Mouse (Mus musculus): Measurements from ENCODE around the gene Slc12a9. TPM values are rescaled to one million over a fixed set of nuclear protein-coding genes. Genes with fewer than 3 reads are reported as not detected.

Slc12a9 gene
- 24.5 and 26.7 TPM in 2 replicates for polyA plus RNA-seq (2015; fragmentation: Nextera tagmentation; extraction: Ambion mirVana)

GRCm38 (mm10) chr5:137333512-137334174 lies at the start of gene Slc12a9:
Slc12a9 (minus strand) TSS chr5:137333597.
- H3K27me3 ChIP-seq (replicated peaks; ENCODE audit: control insufficient read depth, insufficient read depth, low read length), result no peaks in the 10 kb centered on the region
- H3K4me2 ChIP-seq (ENCODE audit: low read length), result peak within 1 kb of the TSS; percentile 92
- H3K36me3 ChIP-seq (ENCODE audit: control insufficient read depth, insufficient read depth, low read length), result no peaks in the 10 kb centered on the region
- ATAC-seq, result peak; percentile 91
- H3K27ac ChIP-seq (ENCODE audit: low read depth, low read length), result peak within 1 kb of the TSS; percentile 48
- H3K4me1 ChIP-seq (ENCODE audit: control insufficient read depth, insufficient read depth, low read depth, low read length), result peaks cover 10% of the 10 kb centered on the region
- WGBS, result under 1% methylated on average over 44 of the region's 44 CpGs
- no peaks in the 10 kb centered on the region for H3K9me3 ChIP-seq (ENCODE audit: control insufficient read depth, low read length)
- H3K9ac ChIP-seq (ENCODE audit: low read depth, low read length), result peak within 1 kb of the TSS; percentile 75
- H3K4me3 ChIP-seq (ENCODE audit: low read length), result peak within 1 kb of the TSS; percentile 50

GRCm38 (mm10) chr5:137381152-137381551 lies 47.8 kb upstream of the Slc12a9 start:
- H3K27ac ChIP-seq (ENCODE audit: low read depth, low read length), result no peak overlapping the region
- no peak overlapping the region for H3K9ac ChIP-seq (ENCODE audit: low read depth, low read length)
- peaks cover 2% of the 10 kb centered on the region; the same call in 1 of the 2 replicates for H3K4me1 ChIP-seq (ENCODE audit: control insufficient read depth, insufficient read depth, low read depth, low read length)
- H3K9me3 ChIP-seq (ENCODE audit: control insufficient read depth, low read length), result no peaks in the 10 kb centered on the region
- no peak overlapping the region for H3K4me2 ChIP-seq (ENCODE audit: low read length)
- no peak overlapping the region for H3K4me3 ChIP-seq (ENCODE audit: low read length)
- H3K36me3 ChIP-seq (ENCODE audit: control insufficient read depth, insufficient read depth, low read length), result no peaks in the 10 kb centered on the region
- H3K27me3 ChIP-seq (replicated peaks; ENCODE audit: control insufficient read depth, insufficient read depth, low read length), result no peaks in the 10 kb centered on the region; the same call in 1 of the 2 replicates
- 57% methylated on average over 4 of the region's 4 CpGs for WGBS
- ATAC-seq, result no peak

GRCm38 (mm10) chr5:137377603-137378002 lies 44.2 kb upstream of the Slc12a9 start:
- 40% methylated on average over 9 of the region's 15 CpGs for WGBS
- H3K9me3 ChIP-seq (ENCODE audit: control insufficient read depth, low read length), result no peaks in the 10 kb centered on the region
- no peaks in the 10 kb centered on the region; the same call in 1 of the 2 replicates for H3K36me3 ChIP-seq (ENCODE audit: control insufficient read depth, insufficient read depth, low read length)
- no peak overlapping the region for H3K4me3 ChIP-seq (ENCODE audit: low read length)
- no peak for ATAC-seq
- peaks cover 2% of the 10 kb centered on the region; the same call in 1 of the 2 replicates for H3K4me1 ChIP-seq (ENCODE audit: control insufficient read depth, insufficient read depth, low read depth, low read length)
- no peak overlapping the region for H3K9ac ChIP-seq (ENCODE audit: low read depth, low read length)
- H3K4me2 ChIP-seq (ENCODE audit: low read length), result no peak overlapping the region
- H3K27me3 ChIP-seq (replicated peaks; ENCODE audit: control insufficient read depth, insufficient read depth, low read length), result no peaks in the 10 kb centered on the region; the same call in 1 of the 2 replicates
- no peak overlapping the region for H3K27ac ChIP-seq (ENCODE audit: low read depth, low read length)

GRCm38 (mm10) chr5:137377176-137377575 lies 43.8 kb upstream of the Slc12a9 start:
- peaks cover 2% of the 10 kb centered on the region; the same call in 1 of the 2 replicates for H3K4me1 ChIP-seq (ENCODE audit: control insufficient read depth, insufficient read depth, low read depth, low read length)
- no peak overlapping the region for H3K4me3 ChIP-seq (ENCODE audit: low read length)
- 26% methylated on average over 10 of the region's 11 CpGs for WGBS
- H3K9ac ChIP-seq (ENCODE audit: low read depth, low read length), result no peak overlapping the region
- no peak overlapping the region for H3K27ac ChIP-seq (ENCODE audit: low read depth, low read length)
- no peak for ATAC-seq
- H3K4me2 ChIP-seq (ENCODE audit: low read length), result no peak overlapping the region
- H3K9me3 ChIP-seq (ENCODE audit: control insufficient read depth, low read length), result no peaks in the 10 kb centered on the region
- no peaks in the 10 kb centered on the region; the same call in 1 of the 2 replicates for H3K27me3 ChIP-seq (replicated peaks; ENCODE audit: control insufficient read depth, insufficient read depth, low read length)
- H3K36me3 ChIP-seq (ENCODE audit: control insufficient read depth, insufficient read depth, low read length), result no peaks in the 10 kb centered on the region; the same call in 1 of the 2 replicates

GRCm38 (mm10) chr5:137376722-137377121 lies 43.3 kb upstream of the Slc12a9 start:
- H3K27me3 ChIP-seq (replicated peaks; ENCODE audit: control insufficient read depth, insufficient read depth, low read length), result no peaks in the 10 kb centered on the region; the same call in 1 of the 2 replicates
- peak; percentile 60; the same call in 1 of the 2 replicates for ATAC-seq
- no peak overlapping the region for H3K4me3 ChIP-seq (ENCODE audit: low read length)
- no peak overlapping the region for H3K27ac ChIP-seq (ENCODE audit: low read depth, low read length)
- H3K4me2 ChIP-seq (ENCODE audit: low read length), result no peak overlapping the region
- H3K36me3 ChIP-seq (ENCODE audit: control insufficient read depth, insufficient read depth, low read length), result no peaks in the 10 kb centered on the region; the same call in 1 of the 2 replicates
- 41% methylated on average over 9 of the region's 9 CpGs for WGBS
- no peaks in the 10 kb centered on the region for H3K9me3 ChIP-seq (ENCODE audit: control insufficient read depth, low read length)
- no peak overlapping the region for H3K9ac ChIP-seq (ENCODE audit: low read depth, low read length)
- peaks cover 2% of the 10 kb centered on the region; the same call in 1 of the 2 replicates for H3K4me1 ChIP-seq (ENCODE audit: control insufficient read depth, insufficient read depth, low read depth, low read length)

GRCm38 (mm10) chr5:137376198-137376597 lies 42.8 kb upstream of the Slc12a9 start:
- Histone ChIP-seq H3K27ac (ENCODE audit: low read depth, low read length) (no peak overlapping the region), H3K4me2 (ENCODE audit: low read length) (no peak overlapping the region), H3K27me3 (replicated peaks; ENCODE audit: control insufficient read depth, insufficient read depth, low read length) (no peaks in the 10 kb centered on the region; the same call in 1 of the 2 replicates), H3K4me3 (ENCODE audit: low read length) (no peak overlapping the region), H3K9me3 (ENCODE audit: control insufficient read depth, low read length) (no peaks in the 10 kb centered on the region), H3K9ac (ENCODE audit: low read depth, low read length) (no peak overlapping the region), H3K4me1 (ENCODE audit: control insufficient read depth, insufficient read depth, low read depth, low read length) (peaks cover 2% of the 10 kb centered on the region; the same call in 1 of the 2 replicates), H3K36me3 (ENCODE audit: control insufficient read depth, insufficient read depth, low read length) (no peaks in the 10 kb centered on the region; the same call in 1 of the 2 replicates)
- 42% methylated on average over 7 of the region's 7 CpGs for WGBS
- no peak for ATAC-seq

- no peak overlapping the region for H3K27ac ChIP-seq (ENCODE audit: low read depth, low read length)
Observed at GRCm38 (mm10) chr5:137375627-137376026, 42.2 kb upstream of the Slc12a9 start.

GRCm38 (mm10) chr5:137374521-137375080 lies 41.2 kb upstream of the Slc12a9 start:
- H3K4me2 ChIP-seq (ENCODE audit: low read length), result no peak overlapping the region
- no peak overlapping the region for H3K9ac ChIP-seq (ENCODE audit: low read depth, low read length)
- no peak overlapping the region for H3K4me3 ChIP-seq (ENCODE audit: low read length)
- no peaks in the 10 kb centered on the region for H3K9me3 ChIP-seq (ENCODE audit: control insufficient read depth, low read length)
- H3K4me1 ChIP-seq (ENCODE audit: control insufficient read depth, insufficient read depth, low read depth, low read length), result peaks cover 2% of the 10 kb centered on the region; the same call in 1 of the 2 replicates
- WGBS, result 80% methylated on average over 4 of the region's 4 CpGs
- no peak for ATAC-seq
- no peaks in the 10 kb centered on the region; the same call in 1 of the 2 replicates for H3K27me3 ChIP-seq (replicated peaks; ENCODE audit: control insufficient read depth, insufficient read depth, low read length)
- no peak overlapping the region for H3K27ac ChIP-seq (ENCODE audit: low read depth, low read length)
- H3K36me3 ChIP-seq (ENCODE audit: control insufficient read depth, insufficient read depth, low read length), result no peaks in the 10 kb centered on the region; the same call in 1 of the 2 replicates

More at GRCm38 (mm10) chr5:137375627-137376026, 42.2 kb upstream of the Slc12a9 start:
- peaks cover 2% of the 10 kb centered on the region; the same call in 1 of the 2 replicates for H3K4me1 ChIP-seq (ENCODE audit: control insufficient read depth, insufficient read depth, low read depth, low read length)
- H3K4me2 ChIP-seq (ENCODE audit: low read length), result no peak overlapping the region
- H3K36me3 ChIP-seq (ENCODE audit: control insufficient read depth, insufficient read depth, low read length), result no peaks in the 10 kb centered on the region; the same call in 1 of the 2 replicates
- no peak overlapping the region for H3K9ac ChIP-seq (ENCODE audit: low read depth, low read length)
- H3K9me3 ChIP-seq (ENCODE audit: control insufficient read depth, low read length), result no peaks in the 10 kb centered on the region
- WGBS, result 32% methylated on average over 2 of the region's 2 CpGs
- ATAC-seq, result no peak
- H3K4me3 ChIP-seq (ENCODE audit: low read length), result no peak overlapping the region
- no peaks in the 10 kb centered on the region; the same call in 1 of the 2 replicates for H3K27me3 ChIP-seq (replicated peaks; ENCODE audit: control insufficient read depth, insufficient read depth, low read length)

- Histone ChIP-seq H3K36me3 (ENCODE audit: control insufficient read depth, insufficient read depth, low read length) (no peaks in the 10 kb centered on the region; the same call in 1 of the 2 replicates), H3K27me3 (replicated peaks; ENCODE audit: control insufficient read depth, insufficient read depth, low read length) (no peaks in the 10 kb centered on the region; the same call in 1 of the 2 replicates), H3K9me3 (ENCODE audit: control insufficient read depth, low read length) (no peaks in the 10 kb centered on the region), H3K4me3 (ENCODE audit: low read length) (no peak overlapping the region), H3K27ac (ENCODE audit: low read depth, low read length) (no peak overlapping the region), H3K4me2 (ENCODE audit: low read length) (no peak overlapping the region), H3K4me1 (ENCODE audit: control insufficient read depth, insufficient read depth, low read depth, low read length) (peaks cover 2% of the 10 kb centered on the region; the same call in 1 of the 2 replicates), H3K9ac (ENCODE audit: low read depth, low read length) (no peak overlapping the region)
- no peak for ATAC-seq
- WGBS, result 84% methylated on average over 12 of the region's 12 CpGs
Observed at GRCm38 (mm10) chr5:137373371-137373950, 40.1 kb upstream of the Slc12a9 start.

Data from hindbrain, embryonic 16.5 days (tissue).